Mouse (Mus musculus): ENCODE data around the gene Faf2. TPM values are rescaled to one million over a fixed set of nuclear protein-coding genes. Genes with fewer than 3 reads are reported as not detected.
A peak's percentile ranks its signal among the peaks of the same experiment; 100 is the strongest.

The Faf2 gene
- polyA plus RNA-seq, 1 experiment from 2014 or later = 120 TPM

DNA sequence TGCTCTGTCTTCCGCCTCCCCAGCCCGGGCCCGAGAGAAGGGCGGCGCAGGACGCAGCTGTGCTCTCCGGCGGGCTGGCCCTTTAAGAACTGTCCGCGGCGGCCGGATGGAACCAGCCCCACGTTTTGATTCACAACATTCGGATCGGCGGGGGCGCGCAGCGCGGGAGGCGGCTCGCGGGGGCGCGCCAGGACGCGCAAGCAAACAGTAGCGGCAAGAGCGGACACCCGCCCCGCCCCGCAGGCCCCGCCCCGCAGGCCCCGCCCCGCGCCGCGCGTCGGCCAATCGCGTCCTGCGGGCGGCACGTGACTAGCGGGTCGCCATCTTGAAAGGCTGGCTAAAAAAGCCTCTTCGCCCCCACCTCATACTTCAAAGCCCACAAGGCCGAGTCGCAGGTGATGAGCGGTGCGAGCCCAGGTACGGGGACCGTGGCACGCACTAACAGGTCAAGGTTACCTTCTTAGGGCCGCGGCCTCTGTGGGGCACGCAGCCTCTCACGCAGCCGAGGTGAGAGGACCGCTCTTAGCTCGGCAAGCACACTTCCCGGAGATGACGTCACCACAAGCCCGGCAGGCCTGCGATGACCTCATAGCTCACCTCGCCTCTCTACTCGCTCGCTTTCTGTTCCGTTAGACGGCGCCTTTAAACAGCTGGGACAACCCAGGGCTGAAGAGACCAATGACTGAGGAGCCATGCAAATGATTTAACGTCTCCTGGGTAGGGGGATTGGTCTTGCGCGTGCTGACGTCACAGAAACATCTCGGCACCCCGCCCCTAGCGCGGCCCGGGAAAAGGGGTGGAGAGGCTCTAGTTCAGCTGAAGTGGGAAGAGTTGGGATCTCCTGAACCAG is 66.2 kb downstream of the Faf2 start:
- Histone ChIP-seq H3K27me3 (ENCODE audit: control insufficient read depth, insufficient read depth, low read length) (no peaks in the 10 kb centered on the region), H3K9ac (replicated peaks; ENCODE audit: low read depth, low read length) (peak overlapping the region; percentile 87), H3K4me2 (replicated peaks; ENCODE audit: low read depth, low read length) (peak overlapping the region; percentile 83), H3K9me3 (ENCODE audit: control insufficient read depth, low read depth, low read length) (no peaks in the 10 kb centered on the region), H3K4me1 (ENCODE audit: control insufficient read depth, insufficient read depth, low read length) (peaks cover 36% of the 10 kb centered on the region), H3K4me3 (ENCODE audit: low read depth, low read length) (peak overlapping the region; percentile 97), H3K27ac (ENCODE audit: low read length) (peak overlapping the region; percentile 96), H3K36me3 (ENCODE audit: control insufficient read depth, insufficient read depth, low read length) (peaks cover 17% of the 10 kb centered on the region)
- peak; percentile 89 for ATAC-seq (ENCODE audit: insufficient number of reproducible peaks, insufficient read depth, low FRiP score, low read depth)
- under 1% methylated on average over 81 of the region's 82 CpGs for WGBS

DNA sequence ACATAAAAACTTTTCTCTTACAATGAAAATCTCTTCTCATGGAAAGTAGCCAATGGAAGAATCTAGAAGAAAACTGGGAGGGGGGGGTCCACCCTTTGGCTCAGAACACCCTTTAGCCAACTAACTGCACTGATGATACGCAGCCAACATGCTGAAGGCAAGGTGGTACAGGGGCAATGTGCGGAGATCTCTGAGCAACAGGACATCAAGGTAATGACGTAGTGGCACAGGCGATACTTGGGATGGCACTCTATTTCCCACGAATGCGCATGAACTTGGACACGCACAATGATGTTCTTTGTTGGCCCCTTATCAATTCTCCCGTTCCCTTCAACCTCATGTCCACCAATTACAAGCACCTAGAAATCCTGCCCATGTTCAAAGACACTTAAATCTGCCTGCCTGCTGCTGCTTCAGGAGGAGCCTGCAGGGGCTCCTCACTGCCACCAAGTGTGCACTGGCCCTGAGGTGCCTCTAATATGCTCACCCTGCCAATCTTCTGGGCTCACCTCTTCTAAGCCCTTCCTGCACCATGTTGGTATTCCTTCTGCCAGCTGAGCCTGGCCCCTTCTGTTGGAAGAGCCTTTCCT is 68.7 kb downstream of the Faf2 start:
- no peaks in the 10 kb centered on the region for H3K27me3 ChIP-seq (ENCODE audit: control insufficient read depth, insufficient read depth, low read length)
- 95% methylated on average over 8 of the region's 8 CpGs for WGBS
- H3K4me1 ChIP-seq (ENCODE audit: control insufficient read depth, insufficient read depth, low read length) = peaks cover 32% of the 10 kb centered on the region
- H3K4me2 ChIP-seq (replicated peaks; ENCODE audit: low read depth, low read length) = no peak overlapping the region
- no peak overlapping the region for H3K9ac ChIP-seq (replicated peaks; ENCODE audit: low read depth, low read length)
- no peaks in the 10 kb centered on the region for H3K36me3 ChIP-seq (ENCODE audit: control insufficient read depth, insufficient read depth, low read length)
- H3K4me3 ChIP-seq (ENCODE audit: low read depth, low read length) = no peak overlapping the region
- H3K9me3 ChIP-seq (ENCODE audit: control insufficient read depth, low read depth, low read length) = no peaks in the 10 kb centered on the region
- ATAC-seq (ENCODE audit: insufficient number of reproducible peaks, insufficient read depth, low FRiP score, low read depth) = no peak
- no peak overlapping the region for H3K27ac ChIP-seq (ENCODE audit: low read length)

DNA sequence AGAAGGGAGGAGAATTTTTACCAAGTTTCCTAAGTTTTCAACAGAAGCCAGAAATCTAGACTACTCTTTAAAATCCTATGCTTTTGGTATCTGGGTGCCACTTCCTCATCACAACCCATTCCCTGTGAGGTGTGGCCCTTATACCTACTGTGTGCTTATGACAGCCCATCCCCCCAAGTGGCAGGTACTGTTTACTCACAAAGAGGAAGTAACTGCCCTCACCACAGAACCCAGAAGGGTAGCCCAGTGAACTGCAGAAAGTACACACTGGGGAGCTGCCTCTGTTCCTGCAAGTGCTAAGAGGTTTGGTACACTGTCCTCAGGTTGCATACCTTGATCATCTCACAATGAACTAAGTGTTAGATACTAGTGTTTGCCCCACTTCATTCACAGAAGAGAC is 70.2 kb downstream of the Faf2 start:
- H3K4me1 ChIP-seq (ENCODE audit: control insufficient read depth, insufficient read depth, low read length) = peaks cover 18% of the 10 kb centered on the region
- H3K4me2 ChIP-seq (replicated peaks; ENCODE audit: low read depth, low read length) = peak overlapping the region; percentile 99
- H3K9ac ChIP-seq (replicated peaks; ENCODE audit: low read depth, low read length) = no peak overlapping the region
- no peaks in the 10 kb centered on the region for H3K27me3 ChIP-seq (ENCODE audit: control insufficient read depth, insufficient read depth, low read length)
- H3K4me3 ChIP-seq (ENCODE audit: low read depth, low read length) = peak overlapping the region; percentile 96; the same call in 1 of the 2 replicates
- ATAC-seq (ENCODE audit: insufficient number of reproducible peaks, insufficient read depth, low FRiP score, low read depth) = no peak
- H3K27ac ChIP-seq (ENCODE audit: low read length) = no peak overlapping the region
- no peaks in the 10 kb centered on the region for H3K9me3 ChIP-seq (ENCODE audit: control insufficient read depth, low read depth, low read length)
- H3K36me3 ChIP-seq (ENCODE audit: control insufficient read depth, insufficient read depth, low read length) = no peaks in the 10 kb centered on the region

DNA sequence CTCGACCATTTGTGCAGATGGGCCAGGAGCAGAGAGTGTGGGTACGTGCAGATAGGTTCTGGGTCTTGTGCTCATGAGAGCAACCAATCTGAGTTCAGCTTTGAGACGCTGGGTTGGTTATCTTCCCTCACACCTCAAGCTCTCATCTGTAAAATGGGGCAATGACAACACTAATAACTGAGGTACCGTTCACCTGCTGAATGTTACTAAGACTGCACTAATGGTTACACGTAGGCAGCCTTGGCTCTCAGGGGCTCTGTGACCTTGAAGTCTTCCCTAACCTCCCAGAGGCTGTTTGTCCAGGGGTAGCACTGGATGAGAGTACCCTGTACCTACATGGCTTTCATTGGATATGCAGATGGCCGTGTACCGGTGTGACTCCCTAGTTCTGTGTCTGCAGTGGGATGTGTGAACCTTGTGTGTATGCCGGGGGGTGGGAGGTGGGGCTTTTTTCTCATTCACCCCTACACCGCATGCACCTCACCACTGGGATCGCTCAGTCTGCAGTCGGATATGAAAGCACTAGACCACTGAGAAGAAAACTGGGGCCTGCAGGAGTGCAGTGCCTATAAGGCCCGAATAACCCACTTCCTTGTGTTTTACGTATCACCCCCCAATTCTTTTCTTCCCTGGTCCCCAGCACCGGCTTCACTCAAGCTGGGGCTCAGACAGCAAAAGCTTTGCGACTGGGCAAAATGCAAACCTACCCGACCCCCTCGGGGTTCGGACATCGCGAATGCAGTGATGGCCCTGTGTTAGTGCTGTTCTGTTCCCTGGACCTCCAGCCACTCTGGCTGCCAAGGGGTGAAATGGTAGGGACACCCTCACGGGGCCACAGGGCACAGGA is 71.3 kb downstream of the Faf2 start:
- ATAC-seq (ENCODE audit: insufficient number of reproducible peaks, insufficient read depth, low FRiP score, low read depth) = no peak
- Histone ChIP-seq H3K27me3 (ENCODE audit: control insufficient read depth, insufficient read depth, low read length) (no peaks in the 10 kb centered on the region), H3K36me3 (ENCODE audit: control insufficient read depth, insufficient read depth, low read length) (no peaks in the 10 kb centered on the region), H3K9ac (replicated peaks; ENCODE audit: low read depth, low read length) (peak overlapping the region; percentile 88), H3K4me1 (ENCODE audit: control insufficient read depth, insufficient read depth, low read length) (peaks cover 17% of the 10 kb centered on the region), H3K9me3 (ENCODE audit: control insufficient read depth, low read depth, low read length) (no peaks in the 10 kb centered on the region), H3K4me2 (replicated peaks; ENCODE audit: low read depth, low read length) (peak overlapping the region; percentile 99), H3K4me3 (ENCODE audit: low read depth, low read length) (peak overlapping the region; percentile 96), H3K27ac (ENCODE audit: low read length) (peak overlapping the region; percentile 91)
- WGBS = 13% methylated on average over 21 of the region's 21 CpGs

DNA sequence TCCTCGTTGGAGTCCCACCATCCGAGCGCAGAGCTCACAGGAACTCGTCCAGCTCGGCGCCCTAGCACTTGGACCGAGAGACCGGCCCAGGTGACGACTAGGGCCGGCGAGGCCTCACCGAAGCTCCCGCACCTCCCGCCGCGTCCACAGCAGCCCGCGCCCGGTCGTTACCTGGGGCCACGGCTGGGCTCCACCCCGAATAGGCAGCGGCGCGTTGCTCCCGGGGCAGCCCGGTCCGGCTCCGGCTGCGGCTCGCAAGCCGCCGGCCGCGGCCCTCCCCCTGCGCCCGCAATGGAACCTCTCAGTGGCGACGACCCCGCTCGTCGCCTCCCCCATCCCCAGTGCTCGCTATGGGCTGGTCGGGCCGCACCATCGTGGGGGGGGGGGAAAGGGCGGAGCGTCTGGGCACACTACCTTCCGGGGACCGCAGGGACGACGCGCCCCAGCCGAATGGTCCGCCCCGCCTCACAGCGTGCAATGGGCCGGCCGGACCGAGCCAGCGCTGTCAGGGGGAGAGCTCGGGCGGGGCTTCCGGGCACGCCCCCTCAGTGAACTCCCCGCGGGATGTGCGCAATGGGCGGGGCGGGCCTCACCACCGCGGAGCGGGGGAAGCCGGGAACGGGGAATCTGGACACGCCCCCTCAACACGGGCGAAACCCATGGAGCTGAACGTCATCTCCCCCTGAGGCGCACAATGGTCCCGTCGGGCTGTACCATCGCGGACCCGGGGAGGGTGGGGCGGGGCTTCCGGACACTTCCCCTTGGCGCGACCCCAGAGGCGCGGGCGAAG is 72.2 kb downstream of the Faf2 start, which contains the start of gene Rnf44:
TSS of gene Rnf44 (minus strand) at position 350 of the 790 bp plus-strand sequence.
- Histone ChIP-seq H3K4me2 (replicated peaks; ENCODE audit: low read depth, low read length) (peak within 1 kb of the TSS; percentile 99), H3K4me1 (ENCODE audit: control insufficient read depth, insufficient read depth, low read length) (peaks cover 14% of the 10 kb centered on the region), H3K4me3 (ENCODE audit: low read depth, low read length) (peak within 1 kb of the TSS; percentile 96), H3K36me3 (ENCODE audit: control insufficient read depth, insufficient read depth, low read length) (no peaks in the 10 kb centered on the region), H3K27ac (ENCODE audit: low read length) (peak within 1 kb of the TSS; percentile 93), H3K9me3 (ENCODE audit: control insufficient read depth, low read depth, low read length) (no peaks in the 10 kb centered on the region), H3K27me3 (ENCODE audit: control insufficient read depth, insufficient read depth, low read length) (no peaks in the 10 kb centered on the region), H3K9ac (replicated peaks; ENCODE audit: low read depth, low read length) (peak within 1 kb of the TSS; percentile 88)
- under 1% methylated on average over 92 of the region's 92 CpGs for WGBS
- ATAC-seq (ENCODE audit: insufficient number of reproducible peaks, insufficient read depth, low FRiP score, low read depth) = peak; percentile 99

DNA sequence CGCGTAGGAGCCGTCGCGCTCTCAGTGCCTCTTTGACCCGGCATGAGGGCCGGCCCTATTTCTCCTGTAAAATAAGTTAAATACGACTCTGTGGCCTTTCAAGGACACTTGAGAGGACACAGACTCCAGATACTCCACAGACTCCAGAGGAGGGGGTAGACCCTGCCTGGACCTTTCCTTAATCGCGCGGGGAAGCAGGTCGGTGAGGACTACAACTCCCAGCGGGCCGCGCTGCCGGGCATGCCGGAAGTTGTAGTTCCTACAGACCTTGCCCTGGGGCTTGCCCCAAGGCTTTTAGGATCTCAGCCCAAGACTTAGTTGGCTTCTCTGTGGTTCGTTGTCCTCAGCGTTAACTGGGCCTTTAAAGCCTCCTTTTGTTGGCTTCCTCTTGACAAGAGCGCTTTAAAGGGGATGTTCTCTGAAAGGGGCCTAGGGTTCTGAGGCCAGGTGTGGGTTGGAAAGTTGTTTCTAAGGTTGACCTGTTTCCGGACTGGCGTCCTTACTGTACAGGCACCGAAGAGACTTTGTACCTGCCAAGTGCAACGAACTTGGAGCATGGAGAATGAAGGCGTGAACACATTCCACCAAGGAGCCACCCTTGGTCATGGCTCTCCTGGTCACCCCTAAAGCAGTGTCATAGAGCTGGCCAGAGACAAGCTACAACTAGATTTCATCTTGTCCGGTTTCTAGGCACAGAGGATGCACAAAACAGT is 72.9 kb downstream of the Faf2 start:
- Histone ChIP-seq H3K9me3 (ENCODE audit: control insufficient read depth, low read depth, low read length) (no peaks in the 10 kb centered on the region), H3K4me1 (ENCODE audit: control insufficient read depth, insufficient read depth, low read length) (peaks cover 14% of the 10 kb centered on the region), H3K4me2 (replicated peaks; ENCODE audit: low read depth, low read length) (peak overlapping the region; percentile 46), H3K27ac (ENCODE audit: low read length) (peak overlapping the region; percentile 93), H3K36me3 (ENCODE audit: control insufficient read depth, insufficient read depth, low read length) (no peaks in the 10 kb centered on the region), H3K27me3 (ENCODE audit: control insufficient read depth, insufficient read depth, low read length) (no peaks in the 10 kb centered on the region), H3K9ac (replicated peaks; ENCODE audit: low read depth, low read length) (peak overlapping the region; percentile 39), H3K4me3 (ENCODE audit: low read depth, low read length) (peak overlapping the region; percentile 96)
- 15% methylated on average over 26 of the region's 26 CpGs for WGBS
- ATAC-seq (ENCODE audit: insufficient number of reproducible peaks, insufficient read depth, low FRiP score, low read depth) = peak; percentile 78

DNA sequence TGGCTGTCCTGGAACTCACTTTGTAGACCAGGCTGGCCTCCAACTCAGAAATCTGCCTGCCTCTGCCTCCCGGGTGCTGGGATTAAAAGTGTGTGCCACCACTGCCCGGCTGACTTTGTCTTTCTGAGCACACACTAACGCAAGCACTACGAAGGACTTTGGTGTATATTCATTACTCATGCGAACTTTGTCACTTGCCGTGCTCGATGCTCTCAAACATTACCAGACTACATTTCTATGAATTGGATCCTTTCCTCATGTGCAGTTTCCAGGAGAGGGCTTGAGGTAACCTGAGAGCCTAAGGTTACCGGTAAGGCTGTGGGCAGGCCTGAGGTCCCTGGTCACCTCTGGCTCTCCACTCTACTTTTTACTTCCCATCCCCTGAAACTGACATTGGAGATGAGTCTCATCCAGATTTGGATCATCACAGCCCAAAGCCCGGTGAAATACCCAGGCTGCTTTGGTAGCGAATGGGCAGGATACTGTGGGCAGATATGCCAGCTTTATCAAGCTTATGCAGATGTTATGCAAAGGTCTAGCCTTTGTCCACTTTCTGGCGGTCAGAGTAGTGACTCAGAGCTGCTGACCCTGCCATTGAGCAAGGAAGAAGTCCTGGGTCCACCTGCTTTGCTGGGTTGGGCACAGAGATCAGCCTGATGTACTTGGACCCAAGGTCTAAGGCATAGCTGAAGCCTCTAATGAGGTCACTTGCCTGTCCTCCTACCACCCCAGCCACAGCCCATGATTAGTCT is 74.1 kb downstream of the Faf2 start:
- 87% methylated on average over 11 of the region's 11 CpGs for WGBS
- no peak overlapping the region for H3K27ac ChIP-seq (ENCODE audit: low read length)
- peaks cover 14% of the 10 kb centered on the region for H3K4me1 ChIP-seq (ENCODE audit: control insufficient read depth, insufficient read depth, low read length)
- no peak overlapping the region for H3K4me3 ChIP-seq (ENCODE audit: low read depth, low read length)
- no peak overlapping the region for H3K9ac ChIP-seq (replicated peaks; ENCODE audit: low read depth, low read length)
- no peak overlapping the region for H3K4me2 ChIP-seq (replicated peaks; ENCODE audit: low read depth, low read length)
- H3K9me3 ChIP-seq (ENCODE audit: control insufficient read depth, low read depth, low read length) = no peaks in the 10 kb centered on the region
- ATAC-seq (ENCODE audit: insufficient number of reproducible peaks, insufficient read depth, low FRiP score, low read depth) = no peak
- no peaks in the 10 kb centered on the region for H3K36me3 ChIP-seq (ENCODE audit: control insufficient read depth, insufficient read depth, low read length)
- no peaks in the 10 kb centered on the region for H3K27me3 ChIP-seq (ENCODE audit: control insufficient read depth, insufficient read depth, low read length)

Measured in stomach, embryonic 14.5 days (tissue).